Mouse (Mus musculus) hindbrain, postnatal 0 days (tissue): Measurements from ENCODE around the gene Sh3bp4. TPM values are rescaled to one million over a fixed set of nuclear protein-coding genes. Genes with fewer than 3 reads are reported as not detected.

ENCODE experiments used
- ATAC-seq: fragments of 200-750 bp; cut with Nextera tagmentation; 2 replicates; pipeline ENCODE4 v1.8.0; 2017; ENCODE audit warnings: mild to moderate bottlenecking, moderate TSS enrichment, moderate library complexity
- DNase-seq: peaks from one replicate; pipeline ENCODE4 v3.0.0-alpha.2; 2015; ENCODE audit warnings: low spot score
- H3K27ac ChIP-seq: fragments of 300-500 bp; sonication (generic); 2 replicates; pipeline ENCODE4 v1.5.1; 2014; ENCODE audit warnings: mild to moderate bottlenecking
- H3K27me3 ChIP-seq: fragments of 300-500 bp; sonication (generic); 2 replicates; pipeline ENCODE4 v1.6.1; 2014; ENCODE audit warnings: low read length, mixed read lengths; ENCODE audit not compliant: insufficient read depth
- H3K36me3 ChIP-seq: fragments of 300-500 bp; sonication (generic); 2 replicates; pipeline ENCODE4 v1.6.1; 2014; ENCODE audit warnings: low read length, mixed read lengths; ENCODE audit not compliant: insufficient read depth
- H3K4me1 ChIP-seq: fragments of 300-500 bp; sonication (generic); 2 replicates; pipeline ENCODE4 v1.6.1; 2014; ENCODE audit warnings: antibody characterized with exemption, low read length, mixed read lengths; ENCODE audit not compliant: insufficient read depth
- H3K4me2 ChIP-seq: fragments of 300-500 bp; sonication (generic); 2 replicates; pipeline ENCODE4 v1.6.1; 2014; ENCODE audit warnings: low read depth, mild to moderate bottlenecking, low read length, moderate library complexity, mixed read lengths
- H3K4me3 ChIP-seq: fragments of 300-500 bp; sonication (generic); 2 replicates; pipeline ENCODE4 v1.5.1; 2014; ENCODE audit warnings: low read length
- H3K9ac ChIP-seq: fragments of 300-500 bp; sonication (generic); replicated peaks from 2 replicates; pipeline ENCODE4 v1.6.1; 2014; ENCODE audit warnings: mild to moderate bottlenecking, low read length, moderate library complexity, mixed read lengths
- H3K9me3 ChIP-seq: fragments of 300-500 bp; sonication (generic); 2 replicates; pipeline ENCODE4 v1.6.1; 2016; ENCODE audit warnings: low read length, mixed read lengths
- CTCF ChIP-seq: IDR thresholded peaks from 2 replicates; pipeline ENCODE4 v1.5.1; 2016; ENCODE audit warnings: antibody characterized with exemption, control low read depth, low read depth
- WGBS: fragments of 180-500 bp; shearing (Covaris S2); extraction: QIAGEN DNeasy Blood & Tissue Kit; methylation state at CpG from one replicate; pipeline ENCODE4 v1.1.7; 2014; 5-methylcytosine and 5-hydroxymethylcytosine counted together
- polyA plus RNA-seq: library from polyadenylated mRNA; unstranded; fragments of >200 nt; fragmentation: Nextera tagmentation; extraction: Ambion mirVana; gene quantifications from 2 replicates; pipeline ENCODE4 v1.2.1, GENCODE M21; 2015
- total RNA-seq: library from RNA; depleted of rRNA; stranded (reverse); fragments of >200 nt; gene quantifications from 2 replicates; pipeline ENCODE4 v1.2.3, GENCODE M21; 2014

The Sh3bp4 gene
- total and polyA plus RNA-seq, 2 experiments from 2014 or later: 14.6 to 38.8 TPM

DNA sequence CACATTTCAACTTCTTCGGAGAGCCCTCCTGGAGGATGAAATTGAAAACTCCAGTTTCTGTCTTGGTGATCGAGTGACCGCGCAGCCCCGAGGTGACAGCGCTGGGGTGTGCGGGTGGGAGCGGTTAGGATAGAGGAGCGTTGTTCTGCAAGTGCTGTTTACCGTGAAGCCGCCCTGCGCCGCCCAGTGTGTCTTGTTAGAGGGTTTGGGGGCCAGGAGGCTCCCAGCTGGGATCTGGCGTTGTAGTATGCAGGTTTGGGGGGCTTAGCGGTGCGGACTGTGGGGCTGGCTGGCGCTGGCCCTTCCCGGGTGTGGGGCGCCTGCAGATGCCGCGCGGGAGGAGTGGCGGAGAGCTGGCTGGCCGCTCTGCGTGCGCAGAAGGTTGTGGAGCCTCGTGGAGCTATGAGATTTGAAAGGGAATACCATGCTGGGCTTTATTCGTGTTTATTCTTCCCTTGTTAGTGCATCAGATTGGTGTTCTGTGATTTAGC lies 701 bp downstream of the Sh3bp4 start:
- Histone ChIP-seq H3K9ac (peak overlapping the region; percentile 76), H3K4me2 (peak overlapping the region; percentile 85), H3K4me3 (peak overlapping the region; percentile 90), H3K27ac (peak overlapping the region; percentile 74), H3K9me3 (no peaks in the 10 kb centered on the region), H3K27me3 (no peaks in the 10 kb centered on the region), H3K36me3 (no peaks in the 10 kb centered on the region), H3K4me1 (peaks cover 12% of the 10 kb centered on the region; the same call in 1 of the 2 replicates)
- peak; percentile 57 for DNase-seq
- WGBS: 1% methylated on average over 28 of the region's 28 CpGs
- TF ChIP-seq CTCF: no peak
- peak; percentile 13; the same call in 1 of the 2 replicates for ATAC-seq

GRCm38 (mm10) chr1:89071371-89072142 lies 1.3 kb downstream of the Sh3bp4 start:
- peaks cover 12% of the 10 kb centered on the region; the same call in 1 of the 2 replicates for H3K4me1 ChIP-seq

DNA sequence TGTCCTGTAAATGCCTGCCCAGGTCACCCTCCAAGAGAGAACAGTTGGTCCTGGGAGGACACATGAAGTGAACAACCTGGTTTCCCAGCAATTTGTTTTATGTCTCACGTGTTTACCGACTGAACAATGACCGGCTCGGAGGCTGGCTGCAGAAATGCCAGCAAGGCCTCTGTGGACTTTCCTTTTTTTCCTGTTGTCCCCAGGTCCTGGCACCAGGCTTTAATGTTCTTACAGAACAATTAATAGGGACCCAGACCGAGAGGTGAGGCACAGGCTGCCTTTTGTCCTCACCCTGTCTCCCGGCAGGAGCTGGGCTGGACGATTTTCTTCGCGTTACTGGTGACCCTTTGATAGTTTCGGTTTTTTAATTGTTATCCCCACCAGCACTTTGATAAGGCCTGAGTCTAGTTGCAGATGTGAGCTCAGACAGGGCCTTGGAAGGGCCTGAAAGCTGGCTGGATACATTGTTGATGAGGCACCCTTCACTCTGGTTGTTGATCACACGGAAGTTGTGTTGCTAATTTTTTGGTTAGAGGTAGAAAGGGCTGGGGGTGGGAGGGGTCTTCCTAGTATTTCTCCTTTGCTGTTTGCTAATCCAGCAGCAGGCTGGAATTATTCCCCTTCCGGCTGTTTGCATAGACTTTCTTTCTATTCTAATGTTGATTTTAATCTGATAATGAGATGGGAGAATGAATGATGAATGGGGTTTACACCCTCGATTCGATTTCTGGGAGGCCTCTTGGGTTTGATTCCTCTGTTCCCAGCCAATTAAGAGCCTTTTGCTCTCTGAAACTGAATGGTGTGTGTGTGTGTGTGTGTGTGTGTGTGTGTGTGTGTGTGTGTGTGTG lies 2.2 kb downstream of the Sh3bp4 start:
- no peak for DNase-seq

More at GRCm38 (mm10) chr1:89071371-89072142, 1.3 kb downstream of the Sh3bp4 start:
- H3K4me3 ChIP-seq: peak overlapping the region; percentile 90
- H3K4me2 ChIP-seq: peak overlapping the region; percentile 85
- H3K27me3 ChIP-seq: no peaks in the 10 kb centered on the region
- TF ChIP-seq CTCF: no peak
- H3K9me3 ChIP-seq: no peaks in the 10 kb centered on the region
- WGBS: 8% methylated on average over 15 of the region's 15 CpGs
- H3K27ac ChIP-seq: peak overlapping the region; percentile 74
- H3K9ac ChIP-seq: peak overlapping the region; percentile 76; the same call in 1 of the 2 replicates
- no peaks in the 10 kb centered on the region for H3K36me3 ChIP-seq
- no peak for DNase-seq
- no peak for ATAC-seq

GRCm38 (mm10) chr1:89073291-89073846 lies 3.2 kb downstream of the Sh3bp4 start:
- H3K9me3 ChIP-seq: no peaks in the 10 kb centered on the region
- H3K4me3 ChIP-seq: no peak overlapping the region
- no peak for DNase-seq
- no peak for ATAC-seq
- peaks cover 12% of the 10 kb centered on the region; the same call in 1 of the 2 replicates for H3K4me1 ChIP-seq
- TF ChIP-seq CTCF: no peak
- H3K9ac ChIP-seq: no peak overlapping the region
- WGBS: 60% methylated on average over 5 of the region's 5 CpGs
- H3K27me3 ChIP-seq: no peaks in the 10 kb centered on the region
- peak overlapping the region; percentile 85; the same call in 1 of the 2 replicates for H3K4me2 ChIP-seq
- no peak overlapping the region for H3K27ac ChIP-seq
- no peaks in the 10 kb centered on the region for H3K36me3 ChIP-seq

More for the DNA sequence above, 2.2 kb downstream of the Sh3bp4 start:
- Histone ChIP-seq H3K36me3 (no peaks in the 10 kb centered on the region), H3K9me3 (no peaks in the 10 kb centered on the region), H3K4me1 (peaks cover 12% of the 10 kb centered on the region; the same call in 1 of the 2 replicates), H3K4me3 (peak overlapping the region; percentile 90), H3K27ac (peak overlapping the region; percentile 54), H3K27me3 (no peaks in the 10 kb centered on the region), H3K4me2 (peak overlapping the region; percentile 85), H3K9ac (peak overlapping the region; percentile 76; the same call in 1 of the 2 replicates)
- 16% methylated on average over 14 of the region's 14 CpGs for WGBS
- no peak for TF ChIP-seq CTCF
- ATAC-seq: no peak

- TF ChIP-seq CTCF: no peak
- no peak overlapping the region for H3K27ac ChIP-seq
- no peak overlapping the region for H3K4me3 ChIP-seq
- ATAC-seq: no peak
- no peaks in the 10 kb centered on the region for H3K9me3 ChIP-seq
- H3K4me1 ChIP-seq: peaks cover 6% of the 10 kb centered on the region; the same call in 1 of the 2 replicates
- no peak for DNase-seq
- no peaks in the 10 kb centered on the region for H3K27me3 ChIP-seq
- WGBS: 75% methylated on average over 6 of the region's 6 CpGs
- H3K4me2 ChIP-seq: no peak overlapping the region
- no peaks in the 10 kb centered on the region for H3K36me3 ChIP-seq
- H3K9ac ChIP-seq: no peak overlapping the region
Measured at GRCm38 (mm10) chr1:89074678-89075077, 4.5 kb downstream of the Sh3bp4 start.

DNA sequence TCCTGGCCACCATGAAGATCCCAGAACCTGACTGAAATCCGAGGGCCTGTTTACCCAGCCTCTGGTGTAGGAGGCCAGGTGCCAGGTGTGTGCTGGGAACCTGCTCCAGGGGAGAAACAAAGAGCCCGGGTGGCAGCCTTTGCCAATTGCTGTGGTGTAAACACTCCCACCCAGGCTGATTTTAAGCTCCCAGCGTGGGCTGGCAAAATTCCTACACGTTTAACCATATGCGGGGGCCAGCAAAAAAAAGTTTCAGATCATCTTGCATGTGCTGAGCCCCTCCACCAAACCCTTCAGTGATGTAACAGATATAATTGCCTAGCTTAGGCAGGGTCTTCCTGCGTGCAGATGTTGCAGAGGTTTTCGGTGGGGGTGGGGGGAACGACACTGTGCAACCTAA lies 4.9 kb downstream of the Sh3bp4 start:
- Histone ChIP-seq H3K9me3 (no peaks in the 10 kb centered on the region), H3K36me3 (no peaks in the 10 kb centered on the region), H3K4me2 (no peak overlapping the region), H3K27ac (no peak overlapping the region), H3K9ac (no peak overlapping the region), H3K4me1 (peaks cover 6% of the 10 kb centered on the region; the same call in 1 of the 2 replicates), H3K4me3 (no peak overlapping the region), H3K27me3 (no peaks in the 10 kb centered on the region)
- no peak for DNase-seq
- no peak for ATAC-seq
- TF ChIP-seq CTCF: no peak
- WGBS: 63% methylated on average over 8 of the region's 8 CpGs
